Mouse (Mus musculus): Measurements from ENCODE around the gene Dse.
A peak's percentile ranks its signal among the peaks of the same experiment; 100 is the strongest.

Gene Dse

DNA sequence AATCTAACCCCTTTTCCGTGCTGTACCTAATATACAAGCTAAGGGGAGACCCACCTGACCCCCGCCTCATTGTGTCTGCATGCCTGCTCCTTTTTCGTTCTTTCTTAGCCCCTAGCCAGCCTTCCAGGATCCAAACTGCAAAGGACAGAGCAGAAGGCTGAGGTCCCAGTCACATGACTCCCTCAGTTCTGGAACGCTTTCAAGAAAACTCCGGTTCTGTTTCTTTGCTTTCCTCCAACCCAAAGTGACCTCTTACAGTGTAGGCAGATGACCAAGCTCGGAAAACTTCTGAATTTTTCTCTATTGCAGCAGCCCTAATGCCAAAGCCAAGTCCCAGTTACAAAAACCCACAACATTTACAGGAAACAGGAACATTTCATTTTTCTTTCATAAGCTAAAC lies 79.1 kb downstream of the Dse start:
- no peak for DNase-seq (ENCODE audit: low read depth)

- DNase-seq (ENCODE audit: low read depth) = peak; percentile 65
These were observed 79.8 kb downstream of the Dse start, which contains the start of gene Calhm6 for GRCm38 (mm10) chr10:34127392-34128378. TSS of gene Calhm6 (minus strand) at chr10:34127984.

GRCm38 (mm10) chr10:34118421-34118820 lies 89.1 kb downstream of the Dse start:
- DNase-seq (ENCODE audit: low read depth) = no peak

- DNase-seq (ENCODE audit: low read depth) = peak; percentile 48
These were observed 89.7 kb downstream of the Dse start for GRCm38 (mm10) chr10:34117770-34118169.

DNA sequence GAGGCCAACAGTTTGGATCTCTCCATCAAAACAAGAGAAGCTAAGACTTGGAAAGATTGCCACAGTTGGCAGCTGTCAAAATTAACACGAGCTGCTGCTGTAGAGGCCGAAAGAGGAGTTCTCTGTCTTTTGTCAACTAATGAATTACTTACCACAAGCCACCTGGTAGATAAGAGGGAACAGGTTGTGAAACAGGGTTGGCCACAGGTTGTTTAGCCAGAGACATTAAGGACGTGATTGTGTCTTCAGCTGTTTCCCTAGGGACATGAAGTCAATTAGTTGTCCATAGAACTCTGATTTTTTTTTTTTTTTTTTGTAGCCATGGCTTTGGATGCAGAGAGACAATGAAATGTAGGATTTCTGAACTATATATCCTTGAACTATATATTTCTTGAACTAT lies 90.4 kb downstream of the Dse start:
- DNase-seq (ENCODE audit: low read depth) = no peak

- no peak for DNase-seq (ENCODE audit: low read depth)
These were observed 95.4 kb downstream of the Dse start for GRCm38 (mm10) chr10:34111964-34112738.

- peak; percentile 68 for DNase-seq (ENCODE audit: low read depth)
These were observed 96.6 kb downstream of the Dse start for GRCm38 (mm10) chr10:34110863-34111465.

Data from induced T-regulatory cell, adult 2 months (primary cell).